Mouse (Mus musculus): ENCODE results near the gene Dhx15. TPM values are rescaled to one million over a fixed set of nuclear protein-coding genes. Genes with fewer than 3 reads are reported as not detected.
A peak's percentile ranks its signal among the peaks of the same experiment; 100 is the strongest.

The Dhx15 gene
- polyA plus RNA-seq, 1 experiment from 2014 or later, result 97.6 TPM

GRCm38 (mm10) chr5:52132092-52132491 lies 58.2 kb downstream of the Dhx15 start:
- 17% methylated on average over 9 of the region's 9 CpGs for WGBS
- H3K4me1 ChIP-seq (ENCODE audit: control insufficient read depth, insufficient read depth, low read depth, low read length), result no peaks in the 10 kb centered on the region
- H3K27ac ChIP-seq (ENCODE audit: low read depth, low read length), result no peak overlapping the region
- H3K4me3 ChIP-seq (ENCODE audit: low read length), result no peak overlapping the region
- no peaks in the 10 kb centered on the region for H3K27me3 ChIP-seq (replicated peaks; ENCODE audit: control insufficient read depth, insufficient read depth, low read length)
- no peaks in the 10 kb centered on the region for H3K9me3 ChIP-seq (ENCODE audit: control insufficient read depth, low read length)
- no peak overlapping the region for H3K9ac ChIP-seq (ENCODE audit: low read depth, low read length)
- H3K36me3 ChIP-seq (ENCODE audit: control insufficient read depth, insufficient read depth, low read length), result peaks cover 3% of the 10 kb centered on the region; the same call in 1 of the 2 replicates
- no peak overlapping the region for H3K4me2 ChIP-seq (ENCODE audit: low read length)
- ATAC-seq, result peak; percentile 46; the same call in 1 of the 2 replicates

- Histone ChIP-seq H3K4me3 (ENCODE audit: low read length) (no peak overlapping the region), H3K27me3 (replicated peaks; ENCODE audit: control insufficient read depth, insufficient read depth, low read length) (no peaks in the 10 kb centered on the region), H3K4me2 (ENCODE audit: low read length) (no peak overlapping the region), H3K9me3 (ENCODE audit: control insufficient read depth, low read length) (no peaks in the 10 kb centered on the region), H3K4me1 (ENCODE audit: control insufficient read depth, insufficient read depth, low read depth, low read length) (no peaks in the 10 kb centered on the region), H3K9ac (ENCODE audit: low read depth, low read length) (no peak overlapping the region), H3K27ac (ENCODE audit: low read depth, low read length) (no peak overlapping the region), H3K36me3 (ENCODE audit: control insufficient read depth, insufficient read depth, low read length) (peaks cover 3% of the 10 kb centered on the region; the same call in 1 of the 2 replicates)
- ATAC-seq, result no peak
- 93% methylated on average over 13 of the region's 13 CpGs for WGBS
These were observed 58.9 kb downstream of the Dhx15 start for GRCm38 (mm10) chr5:52131389-52131788.

GRCm38 (mm10) chr5:52130496-52130895 lies 59.8 kb downstream of the Dhx15 start:
- WGBS, result 73% methylated on average over 1 of the region's 1 CpGs
- Histone ChIP-seq H3K36me3 (ENCODE audit: control insufficient read depth, insufficient read depth, low read length) (peaks cover 3% of the 10 kb centered on the region; the same call in 1 of the 2 replicates), H3K4me3 (ENCODE audit: low read length) (no peak overlapping the region), H3K9ac (ENCODE audit: low read depth, low read length) (no peak overlapping the region), H3K27me3 (replicated peaks; ENCODE audit: control insufficient read depth, insufficient read depth, low read length) (no peaks in the 10 kb centered on the region), H3K4me2 (ENCODE audit: low read length) (no peak overlapping the region), H3K27ac (ENCODE audit: low read depth, low read length) (no peak overlapping the region), H3K4me1 (ENCODE audit: control insufficient read depth, insufficient read depth, low read depth, low read length) (no peaks in the 10 kb centered on the region), H3K9me3 (ENCODE audit: control insufficient read depth, low read length) (no peaks in the 10 kb centered on the region)
- no peak for ATAC-seq

- H3K27me3 ChIP-seq (replicated peaks; ENCODE audit: control insufficient read depth, insufficient read depth, low read length), result no peaks in the 10 kb centered on the region
- 65% methylated on average over 7 of the region's 7 CpGs for WGBS
- H3K4me3 ChIP-seq (ENCODE audit: low read length), result no peak overlapping the region
- H3K4me2 ChIP-seq (ENCODE audit: low read length), result no peak overlapping the region
- H3K4me1 ChIP-seq (ENCODE audit: control insufficient read depth, insufficient read depth, low read depth, low read length), result no peaks in the 10 kb centered on the region
- no peaks in the 10 kb centered on the region for H3K9me3 ChIP-seq (ENCODE audit: control insufficient read depth, low read length)
- no peak overlapping the region for H3K27ac ChIP-seq (ENCODE audit: low read depth, low read length)
- H3K9ac ChIP-seq (ENCODE audit: low read depth, low read length), result no peak overlapping the region
- ATAC-seq, result no peak
- H3K36me3 ChIP-seq (ENCODE audit: control insufficient read depth, insufficient read depth, low read length), result no peaks in the 10 kb centered on the region
These were observed 64.1 kb downstream of the Dhx15 start for GRCm38 (mm10) chr5:52126263-52126662.

GRCm38 (mm10) chr5:52125854-52126253 lies 64.5 kb downstream of the Dhx15 start:
- H3K36me3 ChIP-seq (ENCODE audit: control insufficient read depth, insufficient read depth, low read length), result no peaks in the 10 kb centered on the region
- no peak overlapping the region for H3K4me3 ChIP-seq (ENCODE audit: low read length)
- H3K27me3 ChIP-seq (replicated peaks; ENCODE audit: control insufficient read depth, insufficient read depth, low read length), result no peaks in the 10 kb centered on the region
- no peak for ATAC-seq
- no peak overlapping the region for H3K27ac ChIP-seq (ENCODE audit: low read depth, low read length)
- H3K4me2 ChIP-seq (ENCODE audit: low read length), result no peak overlapping the region
- no peaks in the 10 kb centered on the region for H3K9me3 ChIP-seq (ENCODE audit: control insufficient read depth, low read length)
- WGBS, result 79% methylated on average over 8 of the region's 8 CpGs
- no peaks in the 10 kb centered on the region for H3K4me1 ChIP-seq (ENCODE audit: control insufficient read depth, insufficient read depth, low read depth, low read length)
- no peak overlapping the region for H3K9ac ChIP-seq (ENCODE audit: low read depth, low read length)

- ATAC-seq, result no peak
- Histone ChIP-seq H3K36me3 (ENCODE audit: control insufficient read depth, insufficient read depth, low read length) (no peaks in the 10 kb centered on the region), H3K4me3 (ENCODE audit: low read length) (no peak overlapping the region), H3K27ac (ENCODE audit: low read depth, low read length) (no peak overlapping the region), H3K4me2 (ENCODE audit: low read length) (no peak overlapping the region), H3K27me3 (replicated peaks; ENCODE audit: control insufficient read depth, insufficient read depth, low read length) (peaks cover 2% of the 10 kb centered on the region; the same call in 1 of the 2 replicates), H3K4me1 (ENCODE audit: control insufficient read depth, insufficient read depth, low read depth, low read length) (no peaks in the 10 kb centered on the region), H3K9me3 (ENCODE audit: control insufficient read depth, low read length) (no peaks in the 10 kb centered on the region), H3K9ac (ENCODE audit: low read depth, low read length) (no peak overlapping the region)
- 84% methylated on average over 6 of the region's 6 CpGs for whole genome bisulfite sequencing
These were observed 68.2 kb downstream of the Dhx15 start for GRCm38 (mm10) chr5:52122146-52122545.

- WGBS, result 58% methylated on average over 2 of the region's 2 CpGs
- Histone ChIP-seq H3K36me3 (ENCODE audit: control insufficient read depth, insufficient read depth, low read length) (no peaks in the 10 kb centered on the region), H3K9ac (ENCODE audit: low read depth, low read length) (no peak overlapping the region), H3K4me3 (ENCODE audit: low read length) (no peak overlapping the region), H3K27ac (ENCODE audit: low read depth, low read length) (no peak overlapping the region), H3K4me2 (ENCODE audit: low read length) (no peak overlapping the region), H3K27me3 (replicated peaks; ENCODE audit: control insufficient read depth, insufficient read depth, low read length) (peaks cover 2% of the 10 kb centered on the region; the same call in 1 of the 2 replicates), H3K9me3 (ENCODE audit: control insufficient read depth, low read length) (no peaks in the 10 kb centered on the region), H3K4me1 (ENCODE audit: control insufficient read depth, insufficient read depth, low read depth, low read length) (peaks cover 9% of the 10 kb centered on the region)
- no peak for ATAC-seq
These were observed 70.5 kb downstream of the Dhx15 start for GRCm38 (mm10) chr5:52119822-52120221.

GRCm38 (mm10) chr5:52119192-52119591 lies 71.1 kb downstream of the Dhx15 start:
- H3K9ac ChIP-seq (ENCODE audit: low read depth, low read length), result no peak overlapping the region
- WGBS, result 82% methylated on average over 2 of the region's 2 CpGs
- no peak for ATAC-seq

GRCm38 (mm10) chr5:52117829-52118228 lies 72.5 kb downstream of the Dhx15 start:
- 89% methylated on average over 4 of the region's 4 CpGs for WGBS
- no peak for ATAC-seq
- Histone ChIP-seq H3K4me2 (ENCODE audit: low read length) (no peak overlapping the region), H3K9ac (ENCODE audit: low read depth, low read length) (no peak overlapping the region), H3K9me3 (ENCODE audit: control insufficient read depth, low read length) (no peaks in the 10 kb centered on the region), H3K27ac (ENCODE audit: low read depth, low read length) (no peak overlapping the region), H3K4me3 (ENCODE audit: low read length) (no peak overlapping the region), H3K27me3 (replicated peaks; ENCODE audit: control insufficient read depth, insufficient read depth, low read length) (peaks cover 2% of the 10 kb centered on the region; the same call in 1 of the 2 replicates), H3K4me1 (ENCODE audit: control insufficient read depth, insufficient read depth, low read depth, low read length) (peaks cover 11% of the 10 kb centered on the region), H3K36me3 (ENCODE audit: control insufficient read depth, insufficient read depth, low read length) (no peaks in the 10 kb centered on the region)

More at GRCm38 (mm10) chr5:52119192-52119591, 71.1 kb downstream of the Dhx15 start:
- H3K4me1 ChIP-seq (ENCODE audit: control insufficient read depth, insufficient read depth, low read depth, low read length), result peaks cover 10% of the 10 kb centered on the region
- peaks cover 2% of the 10 kb centered on the region; the same call in 1 of the 2 replicates for H3K27me3 ChIP-seq (replicated peaks; ENCODE audit: control insufficient read depth, insufficient read depth, low read length)
- H3K4me3 ChIP-seq (ENCODE audit: low read length), result no peak overlapping the region
- H3K36me3 ChIP-seq (ENCODE audit: control insufficient read depth, insufficient read depth, low read length), result no peaks in the 10 kb centered on the region
- no peaks in the 10 kb centered on the region for H3K9me3 ChIP-seq (ENCODE audit: control insufficient read depth, low read length)
- H3K27ac ChIP-seq (ENCODE audit: low read depth, low read length), result no peak overlapping the region
- H3K4me2 ChIP-seq (ENCODE audit: low read length), result no peak overlapping the region
